Mouse (Mus musculus) olfactory bulb, adult 2 months (tissue): ENCODE results near the gene Rad51b. TPM values are rescaled to one million over a fixed set of nuclear protein-coding genes. Genes with fewer than 3 reads are reported as not detected.

Experiments used
- H3K27ac ChIP-seq: fragments of 200-500 bp; 2 replicates; pipeline ENCODE4 v1.5.1; 2012; ENCODE audit warnings: low read depth, low read length; ENCODE audit not compliant: insufficient read depth
- H3K4me1 ChIP-seq: fragments of 200-500 bp; 2 replicates; pipeline ENCODE4 v1.6.1; 2012; ENCODE audit warnings: low read length; ENCODE audit not compliant: control insufficient read depth, insufficient read depth
- H3K4me3 ChIP-seq: fragments of 200-500 bp; 2 replicates; pipeline ENCODE4 v1.5.1; 2012; ENCODE audit warnings: mild to moderate bottlenecking, low read depth, low read length, moderate library complexity; ENCODE audit not compliant: insufficient read depth
- CTCF ChIP-seq: fragments of 200-500 bp; IDR thresholded peaks from 2 replicates; pipeline ENCODE4 v1.5.1; 2012; ENCODE audit warnings: low read depth, mild to moderate bottlenecking, low read length, moderate library complexity; ENCODE audit not compliant: insufficient read depth
- POLR2A ChIP-seq: fragments of 200-500 bp; IDR thresholded peaks from 2 replicates; pipeline ENCODE4 v1.6.1; 2012; ENCODE audit warnings: mild to moderate bottlenecking, low read depth, low read length, moderate library complexity; ENCODE audit not compliant: insufficient read depth
- WGBS: fragments of 180-500 bp; shearing (Covaris S2); methylation state at CpG from one replicate; pipeline ENCODE4 v1.1.7; 2018; 5-methylcytosine and 5-hydroxymethylcytosine counted together
- polyA plus RNA-seq: library from polyadenylated mRNA; stranded (reverse); fragments of >200 nt; gene quantifications from 2 replicates; pipeline ENCODE4 v1.2.4, GENCODE M21; 2012; ENCODE audit warnings: low replicate concordance; ENCODE audit not compliant: missing spikeins, insufficient read depth, insufficient read length

Rad51b gene
- polyA plus RNA-seq, 1 experiment = not detected

DNA sequence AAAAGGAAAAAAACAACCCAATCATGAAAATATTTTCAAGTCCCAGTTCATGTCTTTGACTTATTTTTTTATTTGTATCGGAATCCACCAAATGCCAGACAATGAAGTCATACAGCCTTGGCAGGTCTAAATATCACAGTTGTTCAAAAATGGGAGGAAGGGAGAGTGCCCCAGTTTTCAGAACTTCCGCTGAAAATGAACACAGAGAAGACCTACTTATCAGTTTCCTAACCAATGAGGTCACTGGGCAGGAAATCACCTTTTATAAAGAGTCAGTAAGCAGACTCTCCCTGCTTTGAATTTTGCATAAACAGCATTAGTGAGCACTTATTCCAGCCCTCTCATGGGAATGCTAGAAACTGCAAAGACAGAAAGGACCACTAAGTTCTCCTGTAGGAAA is 465.0 kb downstream of the Rad51b start:
- Histone ChIP-seq H3K4me1 (no peaks in the 10 kb centered on the region), H3K4me3 (no peak overlapping the region), H3K27ac (no peak overlapping the region)
- TF ChIP-seq CTCF (no peak), POLR2A (no peak)
- 75% methylated on average over 2 of the region's 2 CpGs for WGBS

DNA sequence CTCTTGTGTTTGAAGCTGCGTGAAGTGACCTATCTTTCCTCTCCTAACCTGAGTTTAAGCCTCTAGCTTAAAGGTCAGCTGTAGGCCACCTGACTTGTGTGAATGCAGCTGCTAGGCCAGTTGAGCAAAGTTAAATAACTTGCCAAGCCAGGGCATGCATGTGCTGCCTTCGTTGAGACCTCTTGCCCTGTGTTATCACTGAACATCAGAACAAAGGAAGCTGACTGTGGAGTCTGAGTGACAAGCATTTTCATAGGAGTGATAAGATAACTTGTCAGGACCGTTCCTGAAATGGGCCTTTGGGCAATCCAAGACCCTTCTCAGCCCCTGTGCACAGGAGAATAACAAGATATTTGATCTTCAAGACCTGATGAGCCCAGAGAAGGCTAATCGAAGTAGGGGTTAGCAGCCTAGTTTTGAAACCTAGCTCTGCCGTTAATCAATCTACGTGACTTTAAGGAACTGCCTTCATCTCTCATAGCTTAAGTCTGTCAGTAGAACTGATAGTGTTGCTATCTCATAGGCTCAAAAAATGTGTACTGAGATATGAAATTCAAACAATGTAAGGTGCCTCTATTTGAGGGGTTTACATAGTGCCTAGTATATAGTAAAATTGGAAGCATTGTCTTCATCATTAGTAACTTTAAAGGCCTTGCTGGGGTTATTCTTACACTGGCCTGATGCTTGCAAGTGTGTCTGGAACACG is 465.6 kb downstream of the Rad51b start:
- 90% methylated on average over 7 of the region's 7 CpGs for WGBS
- no peak for TF ChIP-seq CTCF
- TF ChIP-seq POLR2A = no peak
- no peak overlapping the region for H3K4me3 ChIP-seq
- no peak overlapping the region for H3K27ac ChIP-seq
- H3K4me1 ChIP-seq = no peaks in the 10 kb centered on the region

GRCm38 (mm10) chr12:79766116-79766515 is 469.0 kb downstream of the Rad51b start:
- Histone ChIP-seq H3K27ac (no peak overlapping the region), H3K4me1 (no peaks in the 10 kb centered on the region), H3K4me3 (no peak overlapping the region)
- TF ChIP-seq POLR2A (no peak), CTCF (no peak)
- 69% methylated on average over 6 of the region's 6 CpGs for WGBS

DNA sequence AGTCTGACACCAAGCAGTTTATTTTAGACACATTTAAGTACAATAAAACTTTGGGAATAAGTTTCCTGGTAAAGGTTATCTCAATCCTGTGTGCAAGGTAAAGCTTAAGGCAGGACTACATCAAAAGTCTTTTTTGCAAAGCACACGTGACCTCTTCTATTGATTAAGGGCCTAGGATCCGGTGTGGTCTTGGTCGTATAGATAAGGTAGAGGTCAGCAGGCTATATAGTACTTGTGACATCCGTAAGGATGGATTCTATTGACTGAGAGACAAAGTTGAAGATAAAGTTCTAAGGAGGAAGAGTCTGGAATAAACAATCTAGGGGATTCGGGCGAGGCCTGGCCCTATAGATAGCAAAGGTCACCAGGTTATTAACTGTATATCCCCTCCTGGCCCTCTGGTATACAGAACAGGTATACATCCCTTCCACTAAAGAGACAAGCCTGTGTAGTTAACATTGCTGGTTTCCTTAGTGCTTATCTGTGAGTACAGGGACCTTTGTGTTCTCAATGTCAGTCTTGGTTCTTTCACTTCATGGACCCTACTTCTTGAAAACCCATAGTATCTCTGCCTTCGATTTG is 471.8 kb downstream of the Rad51b start:
- Histone ChIP-seq H3K4me1 (no peaks in the 10 kb centered on the region), H3K4me3 (no peak overlapping the region), H3K27ac (no peak overlapping the region)
- WGBS = 97% methylated on average over 7 of the region's 7 CpGs
- no peak for TF ChIP-seq POLR2A
- no peak for TF ChIP-seq CTCF

DNA sequence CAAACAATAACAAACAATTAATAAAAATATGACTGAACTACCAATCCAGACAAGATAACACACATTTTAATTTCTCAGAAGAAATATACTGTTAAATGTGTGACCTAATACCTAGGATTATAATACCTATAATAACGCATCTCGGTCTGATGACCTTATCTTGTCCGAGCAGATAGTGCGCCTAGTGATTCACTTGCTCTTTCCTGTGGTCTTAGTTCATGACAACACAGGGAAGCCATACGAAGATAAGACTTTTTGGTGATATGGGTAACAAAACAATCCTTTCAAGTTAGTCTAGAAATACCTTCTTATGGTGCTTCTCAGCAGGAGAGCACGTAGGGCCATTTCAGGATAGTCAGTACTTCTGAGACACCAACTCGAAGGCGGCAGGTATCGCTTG is 472.7 kb downstream of the Rad51b start:
- no peak for TF ChIP-seq POLR2A
- TF ChIP-seq CTCF = no peak
- no peak overlapping the region for H3K27ac ChIP-seq
- H3K4me1 ChIP-seq = no peaks in the 10 kb centered on the region
- H3K4me3 ChIP-seq = no peak overlapping the region
- WGBS = 97% methylated on average over 9 of the region's 9 CpGs

DNA sequence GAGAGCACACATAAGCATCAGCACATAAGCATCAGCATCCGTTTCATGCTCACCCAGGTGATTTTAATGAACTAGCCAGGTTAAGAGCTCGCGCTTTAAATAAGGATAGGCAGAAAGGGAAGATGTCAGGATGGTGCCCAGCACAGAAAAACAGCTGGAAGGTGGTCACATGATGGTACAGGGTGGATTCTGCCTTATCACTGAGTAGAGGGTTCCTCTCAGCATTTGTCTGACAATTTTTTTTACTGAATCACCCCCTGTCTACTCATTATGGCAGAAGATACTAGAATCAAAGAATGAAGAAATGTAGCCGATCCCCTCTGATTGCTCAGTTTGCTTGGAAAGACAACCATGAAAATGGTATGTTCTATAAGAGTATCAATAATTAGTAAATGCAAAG is 474.1 kb downstream of the Rad51b start:
- 97% methylated on average over 4 of the region's 4 CpGs for WGBS

GRCm38 (mm10) chr12:79771741-79772140 is 474.7 kb downstream of the Rad51b start:
- Histone ChIP-seq H3K4me3 (no peak overlapping the region), H3K27ac (no peak overlapping the region), H3K4me1 (no peaks in the 10 kb centered on the region)
- 88% methylated on average over 3 of the region's 3 CpGs for WGBS
- TF ChIP-seq POLR2A (no peak), CTCF (no peak)

More for the DNA sequence above, 474.1 kb downstream of the Rad51b start:
- H3K4me1 ChIP-seq = no peaks in the 10 kb centered on the region
- TF ChIP-seq POLR2A (no peak), CTCF (no peak)
- no peak overlapping the region for H3K27ac ChIP-seq
- H3K4me3 ChIP-seq = no peak overlapping the region

DNA sequence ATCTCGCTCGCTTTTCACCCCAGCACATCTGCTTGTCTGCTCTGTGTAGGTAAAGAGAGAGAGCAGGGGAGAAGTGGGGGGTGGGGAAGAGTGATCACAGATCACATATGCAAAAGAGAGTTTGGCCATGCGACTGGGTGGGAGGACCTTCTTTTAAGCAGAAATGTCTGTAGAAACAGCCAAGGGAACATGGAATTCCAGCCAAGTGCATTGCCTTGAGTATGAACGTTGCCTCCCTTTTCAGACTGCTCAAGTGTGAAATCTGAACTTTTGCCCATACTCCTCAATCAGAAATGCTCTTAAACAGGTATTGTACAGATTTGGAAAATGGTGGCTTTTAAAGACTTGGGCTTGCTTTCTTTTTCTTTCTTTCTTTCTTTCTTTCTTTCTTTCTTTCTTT is 476.2 kb downstream of the Rad51b start:
- 71% methylated on average over 4 of the region's 4 CpGs for WGBS
- H3K4me3 ChIP-seq = no peak overlapping the region
- H3K4me1 ChIP-seq = no peaks in the 10 kb centered on the region
- no peak overlapping the region for H3K27ac ChIP-seq
- no peak for TF ChIP-seq POLR2A

- no peak overlapping the region for H3K4me3 ChIP-seq
- H3K27ac ChIP-seq = no peak overlapping the region
- WGBS = 68% methylated on average over 4 of the region's 4 CpGs
- TF ChIP-seq CTCF (no peak), POLR2A (no peak)
- no peaks in the 10 kb centered on the region for H3K4me1 ChIP-seq
Measured at GRCm38 (mm10) chr12:79774571-79774970, 477.5 kb downstream of the Rad51b start.
